Mouse (Mus musculus) hematopoietic stem cell, adult 5-6 weeks (primary cell): ENCODE data around the gene Ripor1. TPM values are rescaled to one million over a fixed set of nuclear protein-coding genes. Genes with fewer than 3 reads are reported as not detected.
"Not testable (repeated sequence)": the region's sequence is repeated elsewhere in the genome, so short reads cannot be mapped to it uniquely, and the experiment has no call there.

ENCODE experiments used
- ATAC-seq, 2 experiments: fragments of 125-278 bp in 1 of 2; replicated peaks in 1 of 2; 2 replicates each; pipeline ENCODE4 v1.8.0; 2016 to 2017; ENCODE audit warnings: inconsistent platforms in 2 of 2, mild to moderate bottlenecking in 2 of 2, moderate number of reproducible peaks in 2 of 2, low read depth in 1 of 2, moderate TSS enrichment in 1 of 2; ENCODE audit not compliant: low FRiP score in 2 of 2, poor library complexity in 2 of 2, severe bottlenecking in 2 of 2, insufficient read depth in 1 of 2, low TSS enrichment in 1 of 2
- total RNA-seq: library from RNA; stranded (forward); fragments of 172-1452, 232-1000 nt; gene quantifications from 2 replicates; pipeline ENCODE4 v1.2.3, GENCODE M21; 2017

Gene Ripor1
- total RNA-seq, 1 experiment from 2014 or later, result 11.7 TPM

GRCm38 (mm10) chr8:105598777-105599176 lies 6.3 kb upstream of the Ripor1 start:
- no peak for ATAC-seq

- ATAC-seq, result no peak
Observed at GRCm38 (mm10) chr8:105601301-105601700, 3.8 kb upstream of the Ripor1 start.

GRCm38 (mm10) chr8:105602540-105602939 lies 2.5 kb upstream of the Ripor1 start:
- ATAC-seq, result not testable (repeated sequence)

GRCm38 (mm10) chr8:105605491-105606188 lies 585 bp downstream of the Ripor1 start:
- ATAC-seq, result no peak

GRCm38 (mm10) chr8:105606189-105607023 lies 1.4 kb downstream of the Ripor1 start:
- ATAC-seq, result peak; percentile 30 to 34; a peak in 3 of 4 replicates

GRCm38 (mm10) chr8:105607062-105607461 lies 2.0 kb downstream of the Ripor1 start:
- no peak for ATAC-seq

GRCm38 (mm10) chr8:105607684-105608083 lies 2.6 kb downstream of the Ripor1 start:
- no peak for ATAC-seq

- ATAC-seq, result peak; percentile 17 to 23
Observed at GRCm38 (mm10) chr8:105609355-105609754, 4.3 kb downstream of the Ripor1 start.

- no peak for ATAC-seq
Observed at GRCm38 (mm10) chr8:105609771-105610170, 4.7 kb downstream of the Ripor1 start.

- no peak for ATAC-seq
Observed at GRCm38 (mm10) chr8:105611836-105612235, 6.8 kb downstream of the Ripor1 start.

- ATAC-seq, result no peak
Observed at GRCm38 (mm10) chr8:105613037-105613436, 8.0 kb downstream of the Ripor1 start.

- ATAC-seq, result peak in 1 of 2 experiments; percentile 46; a peak in 2 of 4 replicates
Observed at GRCm38 (mm10) chr8:105613830-105614511, 8.9 kb downstream of the Ripor1 start.

- ATAC-seq, result no peak
Observed at GRCm38 (mm10) chr8:105615942-105616341, 10.9 kb downstream of the Ripor1 start.

GRCm38 (mm10) chr8:105617451-105618278 lies 12.6 kb downstream of the Ripor1 start:
- ATAC-seq, result no peak

- no peak for ATAC-seq
Observed at GRCm38 (mm10) chr8:105618279-105618634, 13.2 kb downstream of the Ripor1 start.

GRCm38 (mm10) chr8:105618892-105619591 lies 14.0 kb downstream of the Ripor1 start:
- no peak for ATAC-seq

- no peak for ATAC-seq
Observed at GRCm38 (mm10) chr8:105620211-105620610, 15.2 kb downstream of the Ripor1 start.
